Mouse (Mus musculus) kidney, adult 2 months (tissue): ENCODE data around the gene Ap3d1.

Experiments
- CTCF ChIP-seq: fragments of 200-500 bp; conservative IDR thresholded peaks from 2 replicates; pipeline ENCODE4 v1.5.1; 2011; ENCODE audit warnings: low read depth, mild to moderate bottlenecking, control low read depth, low read length, moderate library complexity, mixed read lengths; ENCODE audit not compliant: insufficient read depth, insufficient read length
- POLR2A ChIP-seq: fragments of 200-500 bp; IDR thresholded peaks from one replicate; pipeline ENCODE4 v1.6.1; 2011; ENCODE audit warnings: low read depth, low read length, control low read depth

GRCm38 (mm10) chr10:80676198-80676928, 65.7 kb downstream of the Ap3d1 start:
- TF ChIP-seq CTCF (no peak), POLR2A (peak; percentile 99)
